Mouse (Mus musculus) layer of hippocampus, postnatal 10 days (tissue): Measurements from ENCODE around the gene Ctu2. TPM values are rescaled to one million over a fixed set of nuclear protein-coding genes. Genes with fewer than 3 reads are reported as not detected.

ENCODE experiments used
- DNase-seq, 2 experiments: peaks; one replicate each; pipeline ENCODE4 v3.0.0; 2021; ENCODE audit warnings: low spot score in 2 of 2
- total RNA-seq, 2 experiments: library from RNA; stranded (reverse); gene quantifications; 2 replicates each; pipeline ENCODE4 v1.2.3; 2021

Gene Ctu2
- total RNA-seq, 2 experiments from 2014 or later, result 35.1 to 36.0 TPM

DNA sequence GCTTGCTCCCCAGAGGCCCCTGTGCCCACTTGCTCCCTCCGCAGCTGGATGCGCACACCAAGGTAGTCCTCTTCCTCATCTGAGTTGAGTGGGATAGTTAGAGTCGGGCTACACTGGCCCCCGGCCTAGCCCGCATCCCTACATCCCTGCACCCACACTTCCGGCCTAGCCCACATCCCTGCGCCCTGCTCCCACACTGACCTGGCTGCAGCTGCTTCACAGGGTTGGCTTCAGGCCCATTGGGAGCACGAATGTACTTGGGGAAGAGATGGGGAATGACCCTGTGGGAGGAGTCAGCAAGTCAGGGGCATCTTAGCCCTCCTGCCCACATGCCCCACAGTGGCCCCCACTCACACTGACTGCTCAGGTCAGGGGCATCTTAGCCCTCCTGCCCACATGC is 6.5 kb downstream of the Ctu2 start:
- DNase-seq, result no peak

DNA sequence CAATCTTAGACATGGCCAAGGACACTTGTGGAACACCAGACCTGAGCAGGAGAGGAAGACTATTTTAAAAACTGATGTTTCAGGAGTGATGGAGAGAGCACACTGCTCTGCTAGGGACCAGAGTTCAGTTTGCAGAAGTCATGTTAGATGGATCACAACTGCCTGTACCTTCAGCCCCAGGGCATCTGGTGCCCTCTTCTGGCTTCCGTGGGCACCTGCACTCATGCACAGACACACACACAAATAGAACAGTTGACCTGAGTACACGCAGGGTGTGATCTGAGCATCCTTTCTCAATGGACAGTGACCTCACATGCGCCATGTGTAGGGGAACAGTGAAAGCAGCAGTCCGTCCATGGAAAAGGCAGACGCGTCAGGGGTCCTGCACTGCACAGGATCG is 7.9 kb downstream of the Ctu2 start:
- DNase-seq, result no peak

DNA sequence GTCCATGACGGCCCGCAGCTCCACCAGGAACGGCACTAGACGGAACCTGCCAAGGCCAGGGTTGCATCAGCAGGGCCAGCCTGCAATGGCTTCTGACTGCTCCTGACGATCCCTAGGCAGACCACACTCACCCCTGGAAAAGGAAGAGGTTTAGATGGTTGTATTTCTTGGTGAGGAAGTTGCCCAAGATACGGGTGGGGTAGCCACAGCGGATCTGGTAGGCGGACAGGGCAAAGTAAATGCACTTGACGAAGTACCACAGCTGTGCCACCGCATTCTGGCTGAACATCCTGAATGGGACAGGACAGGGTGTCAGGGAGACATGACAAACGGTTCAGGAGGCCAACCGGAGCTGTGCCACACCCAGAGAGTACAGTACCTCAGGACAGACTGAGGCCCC is 8.9 kb downstream of the Ctu2 start:
- DNase-seq, result no peak

DNA sequence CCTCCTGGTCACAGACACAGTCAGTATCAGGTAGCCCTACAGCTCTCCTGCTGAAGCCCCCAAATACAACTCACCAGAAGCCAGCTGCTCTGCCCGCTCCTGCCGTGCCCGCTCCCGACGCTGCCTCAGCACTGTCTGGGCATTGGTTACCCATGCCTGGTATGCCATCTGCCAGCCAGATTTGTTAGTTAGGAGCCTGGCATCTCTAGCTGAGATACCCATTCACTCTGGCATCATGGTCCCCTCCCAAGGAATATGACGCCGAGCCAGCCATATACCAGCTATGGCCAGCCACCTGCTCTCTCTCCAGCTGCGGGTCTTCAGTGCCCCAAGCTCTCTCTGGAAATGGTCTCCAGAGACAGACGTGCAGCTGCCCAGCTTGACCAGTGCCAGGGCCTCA is 12.4 kb downstream of the Ctu2 start:
- peak; percentile 45 to 51 for DNase-seq

- no peak for DNase-seq
Measured at GRCm38 (mm10) chr8:122497016-122497734, 21.2 kb downstream of the Ctu2 start.

DNA sequence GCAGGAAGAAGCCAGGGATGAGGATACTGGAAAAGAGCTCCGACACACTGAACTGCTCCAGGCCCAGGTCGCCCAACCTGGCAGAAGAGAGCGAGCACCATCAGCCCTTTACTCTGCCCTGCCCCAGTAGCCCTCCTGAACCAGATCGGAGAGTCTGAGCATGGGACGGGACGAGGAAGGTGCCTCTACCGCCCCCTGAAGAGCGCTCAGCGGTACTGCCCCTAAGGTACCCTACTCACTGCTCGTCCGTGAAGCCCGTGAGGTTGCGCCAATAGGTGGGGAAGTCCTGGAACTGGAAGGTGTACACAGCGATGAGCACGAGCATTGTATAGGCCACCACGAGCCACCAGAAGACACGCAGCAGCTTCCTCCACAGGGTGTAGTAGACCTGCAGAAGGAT is 22.0 kb downstream of the Ctu2 start:
- DNase-seq, result no peak

DNA sequence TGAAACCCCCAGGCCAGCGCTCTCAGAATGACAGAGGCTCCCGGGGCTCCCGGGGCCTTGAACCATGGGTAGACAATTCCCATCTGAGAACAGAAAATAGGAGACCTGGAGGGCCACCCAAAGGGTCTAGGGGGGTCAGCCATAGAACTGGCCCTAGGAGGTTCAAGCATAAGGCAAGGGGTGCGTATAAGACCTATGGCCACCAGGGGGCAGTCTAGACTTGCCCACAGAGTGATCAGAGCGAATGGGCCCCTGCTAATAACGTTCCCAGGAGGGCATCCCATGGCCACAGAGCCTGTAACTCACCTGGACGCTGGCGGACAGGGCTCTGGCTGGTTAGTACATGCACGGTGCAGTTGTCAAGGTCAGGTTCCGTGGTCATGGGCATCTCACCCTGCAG is 24.9 kb downstream of the Ctu2 start:
- peak; percentile 78 to 82 for DNase-seq

DNA sequence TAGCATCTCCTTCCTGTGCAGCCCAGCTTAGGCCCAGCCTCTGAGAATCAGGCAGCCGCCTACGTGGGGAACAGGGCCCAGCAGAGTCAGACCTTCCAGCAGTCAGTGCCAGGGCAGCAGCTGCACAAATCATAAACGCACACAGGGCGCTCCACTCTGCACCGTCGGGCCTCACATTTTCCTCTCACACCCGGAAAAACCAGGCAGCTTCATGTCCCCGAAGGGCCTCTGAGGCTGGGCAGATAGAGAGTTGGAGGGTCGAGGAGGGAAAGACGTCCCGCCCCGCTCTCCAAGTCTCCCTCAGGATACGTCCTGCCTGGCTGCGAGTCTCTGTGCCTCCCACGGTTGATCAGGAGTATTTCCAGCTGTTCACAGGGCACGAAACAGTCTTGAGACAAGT is 35.6 kb downstream of the Ctu2 start:
- DNase-seq, result no peak

GRCm38 (mm10) chr8:122512392-122512791 is 36.4 kb downstream of the Ctu2 start:
- no peak for DNase-seq

DNA sequence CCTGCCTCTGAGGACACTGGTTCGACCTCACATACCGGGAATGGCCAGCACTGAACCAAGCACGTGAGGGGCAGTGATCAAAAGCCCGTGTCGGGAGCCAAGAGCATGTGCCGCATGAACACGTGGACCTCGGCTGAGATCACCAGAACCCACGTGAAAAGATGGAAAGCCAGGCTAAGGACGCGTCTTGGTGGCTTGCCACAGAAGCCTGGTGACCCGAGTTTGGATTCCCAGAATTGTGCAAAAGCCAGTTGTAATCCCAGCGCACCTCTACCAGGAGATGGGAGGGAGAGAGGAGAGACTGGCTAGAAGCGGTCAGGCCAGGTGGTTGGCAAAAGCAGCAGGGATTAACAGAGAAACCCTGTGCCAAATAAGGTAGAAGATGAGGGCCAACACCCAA is 39.8 kb downstream of the Ctu2 start:
- DNase-seq, result no peak

GRCm38 (mm10) chr8:122517541-122518190 is 41.7 kb downstream of the Ctu2 start:
- DNase-seq, result no peak

DNA sequence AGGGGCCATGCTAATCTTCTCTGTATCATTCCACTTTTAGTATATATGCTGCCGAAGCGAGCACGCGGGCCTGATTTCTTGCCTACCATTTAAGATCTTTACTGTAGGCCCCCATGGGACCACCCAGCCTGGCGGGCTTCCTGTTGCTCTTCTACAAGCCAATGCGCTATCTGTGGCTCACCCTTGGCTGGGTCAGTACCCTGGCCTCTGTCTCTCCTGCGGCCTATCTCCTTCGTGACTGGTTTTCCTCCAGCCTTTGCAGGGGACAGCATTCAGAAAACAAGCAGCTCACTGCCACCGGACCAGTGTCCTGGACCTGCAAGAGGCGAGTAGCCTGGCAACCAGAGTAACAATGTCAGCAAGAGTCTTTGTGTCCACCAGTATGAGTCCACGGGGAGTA is 44.7 kb downstream of the Ctu2 start:
- DNase-seq, result no peak

GRCm38 (mm10) chr8:122522796-122523651 is 47.1 kb downstream of the Ctu2 start:
- DNase-seq, result no peak

- peak; percentile 24 to 50 for DNase-seq
Measured at GRCm38 (mm10) chr8:122523652-122524360, 47.9 kb downstream of the Ctu2 start.

- DNase-seq, result no peak
Measured at GRCm38 (mm10) chr8:122524506-122524905, 48.6 kb downstream of the Ctu2 start.

GRCm38 (mm10) chr8:122525004-122525403 is 49.1 kb downstream of the Ctu2 start:
- DNase-seq, result no peak

GRCm38 (mm10) chr8:122526084-122526483 is 50.1 kb downstream of the Ctu2 start:
- DNase-seq, result no peak

DNA sequence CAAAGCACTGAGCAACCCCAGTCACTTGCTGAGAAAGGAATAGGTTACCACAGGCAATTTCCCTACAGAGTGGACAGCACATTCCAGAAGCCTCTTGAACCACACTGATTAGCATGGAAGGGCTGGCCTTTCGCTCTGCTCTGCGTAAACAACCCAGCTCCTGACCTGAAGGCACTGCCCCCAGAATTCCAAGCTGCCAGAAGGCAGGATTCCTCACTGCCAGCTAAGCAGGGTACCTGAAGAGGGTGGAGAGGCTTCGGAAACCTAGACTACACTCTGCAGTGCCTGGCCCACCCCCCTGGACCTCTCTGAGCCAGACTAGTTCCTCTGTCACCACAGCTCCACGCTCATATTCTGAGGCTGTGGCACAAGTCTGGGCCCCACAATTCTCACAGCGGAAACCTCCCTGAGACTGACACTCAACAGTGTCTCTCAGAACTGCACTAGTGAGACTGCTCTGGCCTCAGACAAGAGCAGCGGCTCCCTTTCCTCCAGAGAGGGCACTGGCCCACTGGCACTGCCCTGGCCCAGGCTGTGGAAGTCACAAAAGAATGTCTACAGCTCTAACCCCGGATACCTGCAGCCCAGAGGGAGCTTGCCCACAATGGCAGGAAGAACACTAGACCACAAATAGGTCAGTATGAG is 50.7 kb downstream of the Ctu2 start:
- DNase-seq, result no peak

GRCm38 (mm10) chr8:122527937-122528336 is 52.0 kb downstream of the Ctu2 start:
- no peak for DNase-seq

DNA sequence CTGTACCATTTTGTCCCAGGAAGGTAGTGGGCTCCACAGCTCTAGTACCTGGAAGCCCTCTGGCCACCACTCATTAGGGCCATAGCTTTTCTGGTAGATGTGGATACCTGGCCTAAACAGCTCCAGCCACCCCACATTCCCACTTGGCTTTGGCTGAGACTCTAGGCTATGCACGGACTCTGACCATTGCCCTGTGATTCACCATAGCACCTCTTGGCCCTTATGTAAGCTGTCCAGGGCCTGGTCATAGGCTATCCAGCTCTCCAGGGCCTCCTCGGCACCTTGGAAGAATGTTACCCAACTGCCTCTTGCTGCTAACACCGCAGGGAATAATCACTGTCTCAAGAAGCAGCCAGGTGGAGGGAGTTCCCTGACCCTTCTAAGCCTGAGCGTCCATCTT is 53.2 kb downstream of the Ctu2 start:
- no peak for DNase-seq

DNA sequence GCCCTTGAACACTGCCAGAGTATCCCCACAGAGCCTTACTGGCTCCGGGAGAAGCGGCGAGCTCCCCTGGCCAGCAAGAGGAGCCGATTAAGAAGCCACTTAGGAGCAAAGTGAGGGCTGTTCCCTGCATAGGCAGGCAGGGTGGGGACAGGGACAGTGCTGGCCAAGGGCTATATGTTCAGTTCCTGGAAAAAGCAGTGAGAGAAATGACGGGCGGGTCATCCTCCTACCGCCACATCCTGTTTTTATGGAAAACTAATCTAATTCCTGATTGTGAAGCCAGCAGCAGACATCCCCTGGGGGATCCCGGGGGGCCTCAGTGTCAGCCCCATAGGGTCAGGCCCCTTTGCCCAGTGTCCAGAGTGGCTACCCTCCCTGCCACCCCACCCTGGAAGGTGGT is 55.4 kb downstream of the Ctu2 start:
- DNase-seq, result no peak
